Mouse (Mus musculus): ENCODE measurements at regions not wholly inside any gene's neighbourhood (a gene's known extent, or its start where the extent isn't known, plus 50 kb on each side); places are given as distances from the start of the nearest gene placed in this dataset.

DNA sequence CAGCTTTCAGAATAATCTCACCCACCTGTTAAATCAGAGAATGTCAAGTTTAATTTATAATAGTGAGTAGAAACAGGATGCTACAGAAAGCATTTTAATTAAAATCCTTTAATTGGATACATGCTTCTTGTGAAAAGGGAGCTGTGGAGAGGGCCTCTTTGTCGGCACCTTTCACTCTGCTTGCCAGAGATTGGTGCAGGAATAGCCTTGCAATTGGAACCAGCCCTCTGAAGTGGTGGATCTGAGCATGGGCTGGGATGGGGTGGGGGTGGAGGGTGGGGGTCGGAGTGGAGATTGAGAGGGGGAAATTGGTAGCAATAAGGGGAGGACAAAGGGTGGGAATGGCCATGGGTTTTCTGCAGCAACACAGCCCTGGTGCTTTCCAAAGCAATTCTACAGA is 207.2 kb downstream of the Tbx15 start:
- DNase-seq (ENCODE audit: inconsistent age in 2 of 2, low spot score in 1 of 2): no peak

DNA sequence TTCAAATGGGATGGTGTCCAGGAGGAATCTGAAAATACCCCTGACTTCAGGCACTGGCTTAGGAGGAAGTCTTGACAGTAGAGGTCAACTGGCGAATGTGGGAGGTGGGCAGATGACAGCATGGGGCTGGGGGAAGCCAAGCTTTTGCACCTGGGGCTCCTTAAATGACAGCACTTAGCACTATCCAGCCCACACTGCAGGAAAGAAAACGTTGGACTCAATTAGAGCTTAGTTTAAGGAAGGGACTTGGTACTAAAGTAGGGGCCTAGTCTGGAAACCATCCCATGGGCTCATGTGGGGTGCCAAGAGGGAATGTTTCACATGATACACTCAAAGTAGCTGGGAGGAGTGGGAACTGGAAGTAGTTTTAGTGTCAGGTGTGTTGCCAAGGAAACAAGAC is 207.6 kb downstream of the Tbx15 start:
- DNase-seq (ENCODE audit: inconsistent age in 2 of 2, low spot score in 1 of 2): no peak

DNA sequence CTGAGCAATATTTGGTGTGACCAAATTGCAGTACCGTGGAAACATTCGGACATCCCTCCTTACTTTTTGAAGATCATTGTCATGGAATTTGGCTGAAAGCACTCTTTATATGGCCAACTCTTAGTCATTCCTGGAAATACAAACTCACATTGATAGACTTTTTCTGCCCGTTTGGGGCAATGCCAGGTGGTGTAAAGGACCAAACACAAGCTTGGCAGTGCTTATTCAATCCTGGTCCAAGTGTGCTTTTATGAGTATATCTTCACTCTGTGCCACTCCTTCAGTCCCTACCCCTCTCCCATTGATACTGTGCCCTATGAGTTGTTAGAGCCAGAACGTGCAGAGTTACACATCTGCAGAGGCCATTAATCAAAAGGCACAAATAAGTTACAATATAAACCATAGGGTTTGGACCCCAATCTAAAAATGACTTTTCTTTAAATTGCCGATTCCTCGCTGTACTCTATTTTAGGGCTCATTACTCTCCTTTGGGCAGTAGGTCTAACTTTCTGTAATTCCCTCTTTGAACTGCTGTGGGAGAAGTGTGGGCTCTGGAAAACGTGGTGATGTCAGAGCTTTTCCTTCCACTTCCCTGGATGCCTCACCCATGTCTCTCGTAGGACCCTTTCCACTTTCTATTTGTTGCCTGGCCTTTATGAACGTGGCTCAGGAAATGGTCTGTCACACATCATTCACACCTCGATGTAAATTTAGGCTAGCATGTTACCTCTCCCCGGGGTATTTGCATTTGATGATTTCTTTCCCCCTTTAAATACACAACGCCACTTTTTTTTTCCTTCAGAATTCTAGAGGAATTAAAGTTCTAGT is 219.1 kb downstream of the Tbx15 start:
- DNase-seq (ENCODE audit: inconsistent age in 2 of 2, low spot score in 1 of 2): peak in 1 of 2 experiments; percentile 37

DNA sequence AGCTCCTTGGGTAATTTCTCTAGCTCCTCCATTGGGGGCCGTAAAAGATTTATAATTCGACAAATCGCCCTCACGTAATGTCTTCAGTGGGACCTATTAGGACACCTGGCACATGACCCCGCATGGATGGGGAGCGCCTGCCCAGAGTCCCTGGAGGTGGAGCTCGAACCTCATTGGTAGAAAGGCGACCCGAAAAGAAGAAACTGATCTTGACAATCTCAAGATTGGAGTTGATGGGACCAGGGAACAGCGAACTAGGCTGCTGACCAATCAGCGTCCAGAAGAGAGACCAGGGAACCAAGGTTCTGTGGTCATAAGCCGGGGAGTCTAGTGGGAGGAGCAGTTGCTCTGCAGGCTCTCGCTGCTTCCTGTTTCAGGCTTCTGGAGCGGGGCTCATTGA is 259.8 kb downstream of the Tbx15 start:
- peak in 1 of 2 experiments; percentile 3 for DNase-seq (ENCODE audit: inconsistent age in 2 of 2, low spot score in 1 of 2)

DNA sequence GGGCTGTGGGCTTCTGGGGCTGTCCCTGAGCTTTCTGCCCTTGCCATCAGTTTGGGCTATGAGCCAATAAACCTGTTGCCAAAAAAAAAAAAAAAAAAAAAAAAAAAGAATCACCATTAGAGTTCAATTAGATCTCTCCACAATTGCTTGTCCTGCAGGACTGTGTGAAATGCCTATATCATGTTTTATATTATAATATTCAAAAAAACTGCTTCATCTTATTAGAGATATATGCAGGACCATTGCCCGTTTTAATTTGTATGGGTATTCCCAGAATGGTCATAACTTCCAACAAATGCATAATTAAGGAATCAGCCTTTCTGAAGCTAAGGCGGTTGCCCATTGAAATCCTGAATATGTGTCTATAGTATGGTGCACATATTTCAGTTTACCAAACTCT is 264.6 kb downstream of the Tbx15 start:
- DNase-seq (ENCODE audit: inconsistent age in 2 of 2, low spot score in 1 of 2): no peak

DNA sequence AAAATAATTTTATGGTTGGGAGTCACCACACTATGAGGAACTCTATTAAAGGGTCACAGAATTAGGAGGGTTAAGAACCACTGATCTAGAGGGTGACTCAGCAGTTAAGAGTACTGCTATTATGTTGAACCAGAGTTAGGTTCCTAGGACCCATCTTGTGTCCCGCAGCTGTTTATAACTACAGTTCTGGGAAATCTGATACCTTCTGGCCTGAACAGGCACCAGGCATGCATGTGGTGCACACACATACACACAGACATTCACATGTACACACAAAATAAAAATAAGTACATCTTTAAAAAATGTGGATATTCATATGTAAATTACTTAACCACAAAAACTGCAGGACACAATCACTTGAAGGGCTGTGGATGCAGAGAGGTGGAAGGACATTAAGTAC is 272.1 kb downstream of the Tbx15 start:
- DNase-seq (ENCODE audit: inconsistent age in 2 of 2, low spot score in 1 of 2): no peak

DNA sequence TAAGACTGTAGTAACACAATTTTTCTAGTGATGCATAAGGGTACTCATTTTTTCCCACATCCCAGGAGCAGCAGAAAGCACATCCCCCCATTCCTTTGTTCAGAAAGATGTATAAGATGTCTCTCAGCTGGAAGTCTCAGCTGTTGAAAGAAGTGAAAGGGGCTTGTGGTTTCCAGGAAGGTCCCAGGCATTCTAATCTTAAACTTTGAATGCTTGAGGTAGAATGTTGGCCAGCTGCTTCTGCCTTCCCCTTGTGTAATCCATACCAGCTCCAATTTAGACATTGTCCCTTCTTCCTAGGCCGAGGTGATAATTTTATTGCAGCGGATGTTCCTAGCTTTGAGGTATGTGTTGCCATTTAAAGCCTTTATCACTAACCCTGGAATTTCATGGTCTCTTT is 272.8 kb downstream of the Tbx15 start:
- DNase-seq (ENCODE audit: inconsistent age in 2 of 2, low spot score in 1 of 2): no peak

DNA sequence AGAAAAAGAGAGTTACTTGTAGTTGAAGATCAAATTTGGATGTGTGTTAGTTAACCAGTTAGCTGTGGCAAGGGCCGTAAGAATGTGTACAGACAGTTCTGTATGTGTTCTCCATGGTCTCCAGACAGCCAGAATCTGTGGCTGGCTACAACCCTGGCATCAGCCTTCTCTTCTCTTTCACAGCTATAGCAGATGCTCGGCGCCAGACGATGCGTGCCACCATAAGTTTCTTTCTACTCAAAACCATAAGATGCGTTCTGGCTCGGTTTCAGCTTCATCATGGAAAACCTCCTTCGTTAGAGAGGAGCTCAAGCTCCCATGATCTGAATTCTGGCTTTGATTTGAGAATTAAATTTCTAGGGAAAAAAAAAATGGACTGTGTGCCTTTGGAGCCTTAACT is 275.6 kb downstream of the Tbx15 start:
- DNase-seq (ENCODE audit: inconsistent age in 2 of 2, low spot score in 1 of 2): no peak

DNA sequence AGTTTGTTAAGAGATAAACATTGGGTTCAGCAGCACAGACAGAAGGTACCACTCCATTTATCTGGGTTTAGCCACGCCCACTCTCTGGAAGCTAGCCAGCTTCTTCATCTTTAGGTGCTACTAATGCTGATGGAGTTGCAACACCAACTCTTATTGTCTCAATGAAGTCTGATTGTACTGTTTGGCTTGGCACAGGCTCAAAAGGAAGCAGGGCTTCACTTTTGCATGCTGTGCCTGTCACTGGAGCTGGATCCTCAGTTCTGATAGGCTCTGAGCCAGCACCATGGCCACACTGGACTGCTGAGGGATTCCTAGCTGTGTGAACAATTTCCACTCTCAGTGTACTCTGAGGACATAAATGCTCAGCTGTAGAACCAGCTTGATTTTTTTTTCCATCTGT is 320.7 kb downstream of the Tbx15 start:
- peak; percentile 2 to 24 for DNase-seq (ENCODE audit: inconsistent age in 2 of 2, low spot score in 1 of 2)

DNA sequence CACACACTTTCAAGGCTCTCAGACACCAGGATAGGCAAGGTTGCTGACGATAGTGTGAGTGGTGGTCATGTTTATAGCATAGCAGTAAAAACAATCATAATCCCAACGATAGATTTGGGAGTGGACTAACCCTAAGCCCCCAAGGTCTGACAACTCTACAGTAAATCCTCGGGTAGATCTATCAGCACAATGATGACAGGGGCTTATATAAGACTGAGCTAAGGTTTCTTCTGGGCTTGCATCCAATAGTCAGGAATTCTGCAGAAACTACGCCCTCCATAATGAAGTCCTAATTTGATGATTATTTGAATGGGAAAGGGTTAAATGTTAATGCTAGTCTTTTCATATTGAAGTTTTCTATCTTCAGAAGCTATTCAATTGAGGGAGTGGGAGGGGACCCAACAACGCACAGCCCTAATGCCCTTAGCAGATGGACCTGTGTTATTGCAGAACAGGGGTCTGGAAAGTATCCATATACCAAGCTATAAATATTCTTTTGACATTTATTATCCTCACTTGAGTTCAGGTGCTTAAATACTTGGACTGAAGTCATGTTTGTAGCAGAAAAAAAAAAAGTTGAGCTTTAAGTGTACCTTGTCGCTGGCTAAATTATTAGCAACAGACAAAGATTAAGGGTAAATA is 311.8 kb upstream of the Spag17 start:
- DNase-seq (ENCODE audit: inconsistent age in 2 of 2, low spot score in 1 of 2): no peak

DNA sequence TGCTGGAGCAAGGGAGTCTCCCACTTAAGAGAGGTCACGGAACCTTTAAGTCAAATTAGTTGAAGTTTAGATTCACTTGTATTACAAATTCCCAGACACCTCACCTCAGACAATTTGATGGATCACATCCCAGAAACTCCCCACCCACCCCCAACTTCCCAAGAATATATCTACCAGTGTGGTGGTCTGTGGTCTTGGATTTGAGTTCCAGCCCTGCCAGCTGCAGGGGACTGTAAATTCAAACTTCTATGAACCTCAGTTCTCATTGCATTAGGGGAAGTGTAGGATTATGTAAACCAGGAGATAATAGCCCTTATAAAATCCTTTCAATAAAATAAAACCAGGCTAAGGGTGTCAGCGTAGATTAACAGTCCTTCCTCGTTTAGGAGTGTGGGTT is 311.2 kb upstream of the Spag17 start:
- DNase-seq (ENCODE audit: inconsistent age in 2 of 2, low spot score in 1 of 2): no peak

DNA sequence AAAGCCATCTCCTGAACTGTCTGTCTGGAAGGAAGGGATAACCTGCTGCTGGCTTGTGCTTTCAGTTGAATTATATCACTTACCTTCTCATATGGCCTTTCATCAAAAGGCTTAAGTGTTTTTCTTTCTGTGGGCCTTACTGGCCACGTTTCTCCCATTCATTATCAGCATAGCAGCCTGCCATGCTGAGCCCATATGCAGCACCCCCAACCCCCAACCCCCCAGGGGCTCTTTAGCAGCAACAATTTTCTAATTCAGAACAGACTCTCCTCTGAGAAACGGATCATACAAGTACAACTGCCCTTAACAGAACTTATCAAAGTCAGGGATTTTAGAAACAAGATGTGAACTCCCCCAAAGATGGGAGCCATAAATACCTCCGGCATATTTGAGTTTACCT is 282.5 kb upstream of the Spag17 start:
- no peak for DNase-seq (ENCODE audit: inconsistent age in 2 of 2, low spot score in 1 of 2)

DNA sequence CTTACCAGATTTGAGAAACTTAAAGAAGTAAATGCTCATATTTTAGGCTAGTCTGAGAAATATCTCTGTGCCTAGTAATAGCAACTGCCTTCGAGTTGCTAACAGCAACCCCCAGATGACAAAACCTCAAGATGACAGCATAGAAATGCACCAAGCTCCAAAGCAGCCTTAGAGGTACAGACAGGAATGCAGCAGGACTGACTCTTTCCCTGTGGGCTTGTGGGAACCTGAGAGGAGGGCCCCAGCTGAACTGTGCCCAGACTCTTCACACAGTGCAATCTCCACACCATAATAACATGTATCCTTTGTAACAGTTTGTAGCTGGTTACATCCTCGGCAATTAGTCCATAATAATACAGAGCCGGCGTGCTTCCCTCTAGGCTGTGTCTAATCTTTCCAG is 252.9 kb upstream of the Spag17 start:
- no peak for DNase-seq (ENCODE audit: inconsistent age in 2 of 2, low spot score in 1 of 2)

DNA sequence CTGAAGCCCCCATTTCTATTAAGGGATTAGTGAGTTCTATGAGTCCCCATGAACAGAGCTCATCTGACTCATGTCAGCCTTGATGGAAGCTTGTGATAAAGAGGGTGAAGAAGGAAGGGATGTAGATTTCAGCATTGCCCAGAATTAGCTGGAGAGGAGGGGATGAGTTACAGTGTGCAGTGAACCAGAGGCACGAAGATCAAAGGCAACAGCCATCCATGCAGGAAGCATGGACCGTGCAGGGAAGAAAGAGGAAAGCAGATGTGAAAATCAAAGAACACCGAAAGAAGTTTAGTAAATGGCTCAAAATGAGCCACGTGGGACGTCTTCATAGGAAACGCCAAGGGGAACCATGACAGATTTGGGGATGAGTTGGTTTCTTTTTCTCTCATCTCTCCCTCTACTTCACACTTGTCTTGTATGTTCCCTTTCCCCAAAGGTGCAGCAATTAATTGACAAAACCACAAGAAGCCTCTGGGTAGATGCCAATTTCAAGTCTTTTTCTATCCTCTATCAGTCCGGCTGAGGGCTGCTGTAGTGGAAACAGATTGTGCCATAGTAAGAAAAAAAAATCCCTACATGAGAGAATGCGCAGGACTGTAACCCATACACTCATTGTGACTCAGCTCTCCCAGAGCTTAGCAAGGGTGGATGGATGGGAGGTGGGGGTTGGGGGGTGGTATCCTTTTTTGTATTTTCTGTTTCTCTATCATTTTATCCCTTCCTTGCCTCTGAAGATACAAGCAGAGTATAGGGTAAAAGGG is 243.7 kb upstream of the Spag17 start:
- no peak for DNase-seq (ENCODE audit: inconsistent age in 2 of 2, low spot score in 1 of 2)

DNA sequence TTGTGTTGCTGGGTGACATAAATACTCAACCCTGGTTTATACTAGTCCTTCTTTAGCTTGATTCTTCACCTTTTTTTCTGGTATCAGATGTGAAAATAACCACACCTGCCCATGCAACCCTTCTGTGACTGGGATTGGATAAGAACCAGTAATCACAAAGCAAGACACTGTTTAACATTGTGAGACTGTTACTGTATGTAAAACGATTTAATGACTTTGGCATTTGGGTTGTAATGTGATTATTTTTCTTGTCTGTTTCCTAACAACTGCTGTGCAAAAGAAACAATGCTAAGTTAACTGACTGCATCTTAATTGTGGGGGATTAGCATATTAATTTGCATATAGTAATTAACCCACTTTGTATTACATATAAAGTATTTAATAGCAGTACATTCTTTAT is 240.3 kb upstream of the Spag17 start:
- no peak for DNase-seq (ENCODE audit: inconsistent age in 2 of 2, low spot score in 1 of 2)

DNA sequence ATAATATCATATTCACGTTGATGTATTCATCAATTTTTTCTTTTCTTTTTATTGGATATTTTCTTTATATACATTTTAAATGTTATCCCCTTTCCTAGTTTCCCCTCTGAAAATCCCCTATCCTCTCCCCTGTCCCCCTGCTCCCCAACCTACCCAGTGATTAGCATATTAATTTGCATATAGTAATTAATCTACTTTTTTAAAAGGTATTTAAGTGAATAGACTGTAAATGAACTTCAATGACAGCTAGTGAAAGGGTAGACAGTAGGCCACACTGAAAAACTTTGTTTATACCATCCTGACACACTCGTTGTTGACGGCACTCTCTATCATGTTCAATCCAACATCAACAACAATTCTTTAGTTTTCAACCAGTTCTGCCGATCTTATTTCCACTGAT is 239.9 kb upstream of the Spag17 start:
- DNase-seq (ENCODE audit: inconsistent age in 2 of 2, low spot score in 1 of 2): no peak

DNA sequence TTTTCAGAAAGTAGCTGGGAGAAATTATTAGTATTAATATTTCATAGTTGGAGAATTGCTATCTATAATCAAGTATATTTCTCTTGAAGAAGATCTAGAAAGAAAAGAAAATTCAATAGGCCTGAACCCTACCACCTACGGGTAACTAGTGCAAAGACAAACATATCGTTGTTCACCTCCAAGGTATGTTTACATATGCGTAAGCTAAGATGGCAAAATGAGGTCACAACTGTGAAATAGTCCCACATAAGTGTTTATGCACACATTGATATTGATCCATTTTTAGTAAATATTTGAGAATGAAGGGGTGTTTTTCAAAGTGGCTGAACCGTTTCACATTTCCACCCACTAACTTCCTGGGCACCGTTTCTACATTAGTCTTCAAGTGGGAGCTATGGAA is 227.6 kb upstream of the Spag17 start:
- DNase-seq (ENCODE audit: inconsistent age in 2 of 2, low spot score in 1 of 2): no peak

DNA sequence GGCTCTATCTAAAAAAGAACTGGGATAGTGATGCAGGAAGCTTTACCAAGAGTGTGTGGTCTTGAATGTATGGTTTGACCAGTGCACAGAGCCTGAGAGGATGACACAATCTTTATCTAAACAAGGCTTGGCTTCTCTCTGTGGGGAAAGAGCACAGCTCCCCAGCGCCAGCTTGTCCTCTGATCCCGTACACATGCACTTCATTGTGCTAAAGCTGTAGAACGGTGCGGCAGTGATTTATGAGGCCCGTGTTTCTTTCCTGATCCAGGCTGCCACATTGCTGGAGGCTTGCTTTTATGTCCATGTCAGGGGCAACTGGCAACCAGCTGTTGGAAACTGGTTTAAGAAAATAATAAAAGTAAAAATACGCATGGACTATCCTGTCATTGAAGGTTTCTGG is 221.4 kb upstream of the Spag17 start:
- no peak for DNase-seq (ENCODE audit: inconsistent age in 2 of 2, low spot score in 1 of 2)

DNA sequence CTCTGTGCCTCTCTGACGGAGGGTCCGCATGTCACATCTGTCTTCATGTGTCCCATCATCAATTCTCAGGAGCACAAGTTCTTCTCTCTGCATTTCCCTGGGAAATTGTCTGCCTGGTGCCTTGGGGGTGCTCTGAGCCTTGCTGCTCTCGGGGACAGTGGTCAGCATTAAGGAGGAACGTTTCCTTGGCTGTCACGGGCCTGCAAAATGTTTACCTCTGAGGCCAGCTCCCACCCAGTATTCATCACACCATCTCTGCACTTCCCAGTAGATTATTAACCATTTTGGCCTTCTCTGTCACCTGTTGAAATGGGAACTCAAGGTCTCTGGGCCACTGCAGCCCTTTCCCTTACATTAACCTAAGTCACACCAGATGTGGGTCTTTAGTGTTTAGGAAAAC is 219.8 kb upstream of the Spag17 start:
- DNase-seq (ENCODE audit: inconsistent age in 2 of 2, low spot score in 1 of 2): no peak

DNA sequence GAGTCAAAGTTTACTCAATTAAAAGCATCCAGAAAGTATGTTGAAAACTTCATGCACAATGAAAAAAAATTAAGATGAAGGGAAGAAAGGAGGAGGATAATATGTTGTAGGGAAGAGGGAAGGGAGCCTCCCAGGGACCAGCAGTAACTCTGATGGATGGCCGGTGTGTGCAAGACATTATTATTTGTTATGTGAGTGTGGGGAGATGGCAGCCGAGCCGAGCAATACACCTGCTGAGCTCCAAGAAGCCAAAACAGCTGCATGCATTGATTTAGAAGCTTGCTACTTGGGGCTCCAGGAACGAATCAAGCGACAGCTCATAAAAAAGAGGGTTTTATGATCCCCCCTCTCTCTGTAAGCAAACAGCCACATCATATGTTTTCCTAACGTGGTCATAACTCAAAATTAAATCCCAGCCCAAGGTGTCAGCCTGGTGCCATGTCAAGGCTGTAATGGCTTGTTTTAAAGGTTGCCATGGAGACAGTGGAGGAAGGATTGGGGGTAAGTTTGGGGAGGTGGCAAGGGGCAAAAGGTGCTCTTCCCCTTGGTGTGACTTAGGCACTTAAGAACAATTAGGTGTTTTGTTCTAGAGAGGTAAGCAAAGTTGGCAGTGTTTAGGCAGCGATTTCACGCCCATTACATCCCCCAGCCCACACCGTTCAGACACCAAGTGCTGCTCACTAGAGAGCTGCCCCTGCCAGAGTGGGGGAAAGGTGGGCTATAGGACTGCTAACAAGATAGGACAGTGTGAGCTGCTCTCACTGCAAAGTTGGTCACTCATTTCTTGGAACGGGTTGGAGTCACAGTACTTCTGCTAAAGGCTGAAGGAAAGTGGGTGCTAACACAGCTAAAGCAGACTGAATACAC is 219.1 kb upstream of the Spag17 start:
- DNase-seq (ENCODE audit: inconsistent age in 2 of 2, low spot score in 1 of 2): no peak

DNA sequence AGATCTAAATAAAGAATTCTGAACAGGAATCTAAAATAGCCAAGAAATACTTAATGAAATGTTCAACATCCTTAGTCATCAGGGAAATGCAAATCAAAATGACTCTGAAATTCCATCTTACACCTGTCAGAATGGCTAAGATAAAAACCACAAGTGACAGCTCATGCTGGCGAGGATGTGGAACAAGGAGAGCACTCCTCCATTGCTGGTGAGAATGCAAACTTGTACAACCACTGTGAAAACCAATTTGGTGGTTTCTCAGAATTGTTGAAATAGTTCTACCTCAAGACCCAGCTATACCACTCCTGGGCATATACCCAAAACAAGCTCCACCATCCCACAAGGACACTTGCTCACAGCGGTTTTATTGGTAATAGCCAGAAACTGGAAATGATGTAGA is 211.1 kb upstream of the Spag17 start:
- no peak for DNase-seq (ENCODE audit: inconsistent age in 2 of 2, low spot score in 1 of 2)

Measured in adrenal gland, adult (tissue).